Mouse (Mus musculus) testis, adult 2 months (tissue): ENCODE measurements around the gene 9230102O04Rik. TPM values are rescaled to one million over a fixed set of nuclear protein-coding genes. Genes with fewer than 3 reads are reported as not detected.

Source experiments
- H3K27ac ChIP-seq: fragments of 200-500 bp; 2 replicates; pipeline ENCODE4 v1.5.1; 2012; ENCODE audit warnings: low read depth, low read length; ENCODE audit not compliant: control insufficient read depth, insufficient read depth
- H3K27me3 ChIP-seq: fragments of 200-500 bp; 2 replicates; pipeline ENCODE4 v1.6.1; 2012; ENCODE audit warnings: mild to moderate bottlenecking, low read length, moderate library complexity; ENCODE audit not compliant: control insufficient read depth, insufficient read depth
- H3K36me3 ChIP-seq: fragments of 200-500 bp; 2 replicates; pipeline ENCODE4 v1.6.1; 2012; ENCODE audit warnings: mild to moderate bottlenecking, low read length; ENCODE audit not compliant: control insufficient read depth, insufficient read depth
- H3K4me1 ChIP-seq: fragments of 200-500 bp; 2 replicates; pipeline ENCODE4 v1.6.1; 2012; ENCODE audit warnings: low read length; ENCODE audit not compliant: control insufficient read depth, insufficient read depth
- H3K4me3 ChIP-seq: fragments of 200-500 bp; 2 replicates; pipeline ENCODE4 v1.5.1; 2012; ENCODE audit warnings: low read depth, mild to moderate bottlenecking, low read length, moderate library complexity, mixed read lengths; ENCODE audit not compliant: control insufficient read depth
- CTCF ChIP-seq: fragments of 200-500 bp; IDR thresholded peaks from 2 replicates; pipeline ENCODE4 v1.5.1; 2012; ENCODE audit warnings: low read depth, mild to moderate bottlenecking, inconsistent platforms, low read length, moderate library complexity; ENCODE audit not compliant: control insufficient read depth, insufficient read depth, insufficient replicate concordance
- POLR2A ChIP-seq: fragments of 200-500 bp; IDR thresholded peaks from 2 replicates; pipeline ENCODE4 v1.6.1; 2012; ENCODE audit warnings: low read depth, mild to moderate bottlenecking, inconsistent platforms, low read length, moderate library complexity; ENCODE audit not compliant: control insufficient read depth
- polyA plus RNA-seq: library from polyadenylated mRNA; depleted of rRNA; stranded (reverse); fragments of >200 nt; gene quantifications from 2 replicates; pipeline ENCODE4 v1.2.3, GENCODE M21; 2012; rRNA removed

9230102O04Rik gene
- polyA plus RNA-seq, 1 experiment, result not detected

- H3K27ac ChIP-seq, result no peak overlapping the region
- H3K4me3 ChIP-seq, result no peak overlapping the region
- H3K4me1 ChIP-seq, result peaks cover 12% of the 10 kb centered on the region
- no peaks in the 10 kb centered on the region for H3K36me3 ChIP-seq
- no peak for TF ChIP-seq POLR2A
- TF ChIP-seq CTCF, result no peak
- peaks cover 3% of the 10 kb centered on the region for H3K27me3 ChIP-seq
Measured at GRCm38 (mm10) chr2:9871141-9871716, 18.1 kb downstream of the 9230102O04Rik start.

- TF ChIP-seq POLR2A (no peak), CTCF (no peak)
- Histone ChIP-seq H3K27me3 (no peaks in the 10 kb centered on the region), H3K36me3 (no peaks in the 10 kb centered on the region), H3K4me1 (peaks cover 4% of the 10 kb centered on the region), H3K27ac (no peak overlapping the region), H3K4me3 (no peak overlapping the region)
Measured at GRCm38 (mm10) chr2:9867092-9867825, 22.1 kb downstream of the 9230102O04Rik start.

- Histone ChIP-seq H3K4me1 (no peaks in the 10 kb centered on the region), H3K27ac (no peak overlapping the region), H3K36me3 (no peaks in the 10 kb centered on the region), H3K4me3 (no peak overlapping the region), H3K27me3 (no peaks in the 10 kb centered on the region)
- TF ChIP-seq CTCF (no peak), POLR2A (no peak)
Measured at GRCm38 (mm10) chr2:9860698-9861097, 28.6 kb downstream of the 9230102O04Rik start.

GRCm38 (mm10) chr2:9855861-9856260 lies 33.5 kb downstream of the 9230102O04Rik start:
- TF ChIP-seq POLR2A, result no peak

GRCm38 (mm10) chr2:9852851-9853576 lies 36.3 kb downstream of the 9230102O04Rik start:
- no peak for TF ChIP-seq POLR2A
- no peak for TF ChIP-seq CTCF
- Histone ChIP-seq H3K27me3 (no peaks in the 10 kb centered on the region), H3K4me1 (no peaks in the 10 kb centered on the region), H3K27ac (no peak overlapping the region), H3K36me3 (no peaks in the 10 kb centered on the region), H3K4me3 (no peak overlapping the region)

More at GRCm38 (mm10) chr2:9855861-9856260, 33.5 kb downstream of the 9230102O04Rik start:
- Histone ChIP-seq H3K27ac (no peak overlapping the region), H3K4me3 (no peak overlapping the region), H3K36me3 (no peaks in the 10 kb centered on the region), H3K4me1 (no peaks in the 10 kb centered on the region), H3K27me3 (no peaks in the 10 kb centered on the region)

- Histone ChIP-seq H3K27me3 (no peaks in the 10 kb centered on the region), H3K36me3 (no peaks in the 10 kb centered on the region), H3K27ac (no peak overlapping the region), H3K4me3 (peak overlapping the region; percentile 17; the same call in 1 of the 2 replicates), H3K4me1 (no peaks in the 10 kb centered on the region; the same call in 1 of the 2 replicates)
- no peak for TF ChIP-seq CTCF
- TF ChIP-seq POLR2A, result no peak
Measured at GRCm38 (mm10) chr2:9835195-9835594, 54.1 kb downstream of the 9230102O04Rik start.

- Histone ChIP-seq H3K4me1 (no peaks in the 10 kb centered on the region; the same call in 1 of the 2 replicates), H3K36me3 (no peaks in the 10 kb centered on the region), H3K27me3 (no peaks in the 10 kb centered on the region), H3K4me3 (peak overlapping the region; percentile 47), H3K27ac (no peak overlapping the region)
- TF ChIP-seq POLR2A (no peak), CTCF (no peak)
Measured at GRCm38 (mm10) chr2:9833712-9834111, 55.6 kb downstream of the 9230102O04Rik start.

Other genes starting within 250 kb of the 9230102O04Rik start
- 57.2 and 69.9 TPM in 2 replicates for gene 4930412O13Rik, start 8.3 kb downstream of the 9230102O04Rik start, polyA plus RNA-seq
- gene Gata3, start 494 bp upstream of the 9230102O04Rik start, polyA plus RNA-seq, result 1.0 and 2.0 TPM in 2 replicates
- 9.1 and 10.5 TPM in 2 replicates for gene Taf3, start 159.1 kb upstream of the 9230102O04Rik start, polyA plus RNA-seq
- gene Atp5c1, start 191.0 kb upstream of the 9230102O04Rik start, polyA plus RNA-seq, result 154 and 178 TPM in 2 replicates
- gene Kin, start 191.1 kb upstream of the 9230102O04Rik start, polyA plus RNA-seq, result 1.7 and 2.0 TPM in 2 replicates
- 6.1 and 7.9 TPM in 2 replicates for gene Itih2, start 241.9 kb upstream of the 9230102O04Rik start, polyA plus RNA-seq